Mouse (Mus musculus) splenic B cell, adult 2 months (primary cell): ENCODE measurements around the gene Il3.
"Not testable (repeated sequence)": the region's sequence is repeated elsewhere in the genome, so short reads cannot be mapped to it uniquely, and the experiment has no call there.

Experiments
- DNase-seq: peaks from one replicate; pipeline ENCODE4 v3.0.0-alpha.2; 2011; ENCODE audit warnings: low read depth, low spot score
- H3K27me3 ChIP-seq: 2 replicates; pipeline ENCODE4 v1.6.1; 2012; ENCODE audit warnings: mild to moderate bottlenecking, low read length, moderate library complexity, mixed read lengths; ENCODE audit not compliant: control insufficient read depth, poor library complexity, insufficient read depth, severe bottlenecking
- H3K36me3 ChIP-seq: 2 replicates; pipeline ENCODE4 v1.6.1; 2012; ENCODE audit warnings: mild to moderate bottlenecking, low read length, moderate library complexity, mixed read lengths; ENCODE audit not compliant: control insufficient read depth, poor library complexity, insufficient read depth, severe bottlenecking

Il3 gene

DNA sequence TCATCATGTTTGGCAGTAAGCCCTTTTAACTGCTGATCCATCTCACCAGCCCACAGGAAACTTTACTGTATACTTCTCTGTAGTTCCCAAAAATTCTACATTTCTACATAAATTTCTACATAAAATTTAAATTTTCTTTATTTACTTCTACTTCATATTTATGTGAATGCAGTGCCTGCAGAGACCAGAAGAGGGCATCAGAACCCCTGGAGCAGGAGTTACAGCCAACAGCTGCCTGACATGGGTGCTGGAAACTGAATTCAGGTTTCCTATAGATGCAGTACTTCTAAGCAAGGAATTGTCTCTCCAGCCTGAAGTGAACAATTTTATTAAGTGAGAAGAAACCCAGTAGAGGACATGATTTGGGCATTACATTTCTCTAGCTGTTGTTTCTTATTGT lies 31.7 kb upstream of the Il3 start:
- no peaks in the 10 kb centered on the region for H3K36me3 ChIP-seq
- no peaks in the 10 kb centered on the region for H3K27me3 ChIP-seq
- peak; percentile 17 for DNase-seq

DNA sequence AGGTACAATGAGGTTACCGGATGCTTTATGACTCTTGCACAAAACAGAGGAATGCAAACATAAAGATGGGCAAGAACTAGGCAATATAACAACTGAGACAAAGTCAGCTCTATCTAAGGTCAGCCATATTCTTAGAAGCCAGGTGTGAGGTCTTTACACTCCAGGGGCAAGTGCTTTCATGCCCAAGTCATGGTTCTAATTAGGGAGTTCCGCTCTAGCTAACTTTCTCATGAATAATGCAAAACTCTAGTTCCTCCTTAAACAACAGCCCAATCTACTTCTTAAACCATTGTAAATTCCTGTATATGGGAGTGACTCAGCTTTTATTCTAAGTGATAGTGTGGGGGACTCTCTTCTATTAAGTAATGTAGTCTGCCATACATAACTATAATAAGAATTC lies 30.4 kb upstream of the Il3 start:
- not testable (repeated sequence) for H3K36me3 ChIP-seq, DNase-seq, H3K27me3 ChIP-seq

DNA sequence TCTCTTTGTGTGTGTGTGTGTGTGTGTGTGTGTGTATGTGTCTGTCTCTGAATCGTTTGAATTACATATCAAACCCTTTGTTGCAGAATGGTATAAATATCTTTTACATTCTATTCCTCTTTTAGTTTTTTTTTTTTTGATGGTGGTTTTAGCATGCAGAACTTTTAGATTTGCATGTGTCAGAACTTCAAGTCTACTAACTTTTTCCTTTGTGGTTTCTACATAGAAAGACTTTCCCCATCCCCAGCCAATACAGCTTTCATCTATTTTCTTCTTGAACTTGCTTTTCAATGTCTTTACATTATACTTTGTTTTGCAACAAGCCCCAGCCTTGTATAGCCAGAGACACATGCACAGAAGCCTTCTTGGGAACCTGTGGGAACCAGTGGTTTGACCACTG lies 29.7 kb upstream of the Il3 start:
- DNase-seq: no peak
- H3K36me3 ChIP-seq: no peaks in the 10 kb centered on the region
- H3K27me3 ChIP-seq: no peaks in the 10 kb centered on the region

DNA sequence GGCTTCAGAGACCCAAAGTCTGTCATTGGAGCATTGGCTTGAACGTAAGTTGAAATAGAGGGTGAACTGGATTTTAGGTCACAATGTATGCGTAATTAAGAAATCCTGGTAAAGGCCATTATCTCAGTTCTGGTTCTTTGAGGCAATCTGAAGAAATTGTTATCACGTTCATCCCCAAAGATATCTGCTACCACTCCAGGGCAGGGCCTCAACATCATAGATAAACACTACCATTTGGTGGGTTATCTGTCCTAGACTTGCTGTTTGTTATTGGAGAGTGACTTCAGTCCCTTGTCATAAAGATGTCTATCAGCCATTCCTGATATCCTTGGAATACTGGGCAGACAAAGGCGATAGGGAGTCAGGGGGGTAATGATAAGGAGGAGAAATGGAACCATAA lies 28.9 kb upstream of the Il3 start:
- H3K36me3 ChIP-seq: no peaks in the 10 kb centered on the region
- H3K27me3 ChIP-seq: no peaks in the 10 kb centered on the region
- no peak for DNase-seq

DNA sequence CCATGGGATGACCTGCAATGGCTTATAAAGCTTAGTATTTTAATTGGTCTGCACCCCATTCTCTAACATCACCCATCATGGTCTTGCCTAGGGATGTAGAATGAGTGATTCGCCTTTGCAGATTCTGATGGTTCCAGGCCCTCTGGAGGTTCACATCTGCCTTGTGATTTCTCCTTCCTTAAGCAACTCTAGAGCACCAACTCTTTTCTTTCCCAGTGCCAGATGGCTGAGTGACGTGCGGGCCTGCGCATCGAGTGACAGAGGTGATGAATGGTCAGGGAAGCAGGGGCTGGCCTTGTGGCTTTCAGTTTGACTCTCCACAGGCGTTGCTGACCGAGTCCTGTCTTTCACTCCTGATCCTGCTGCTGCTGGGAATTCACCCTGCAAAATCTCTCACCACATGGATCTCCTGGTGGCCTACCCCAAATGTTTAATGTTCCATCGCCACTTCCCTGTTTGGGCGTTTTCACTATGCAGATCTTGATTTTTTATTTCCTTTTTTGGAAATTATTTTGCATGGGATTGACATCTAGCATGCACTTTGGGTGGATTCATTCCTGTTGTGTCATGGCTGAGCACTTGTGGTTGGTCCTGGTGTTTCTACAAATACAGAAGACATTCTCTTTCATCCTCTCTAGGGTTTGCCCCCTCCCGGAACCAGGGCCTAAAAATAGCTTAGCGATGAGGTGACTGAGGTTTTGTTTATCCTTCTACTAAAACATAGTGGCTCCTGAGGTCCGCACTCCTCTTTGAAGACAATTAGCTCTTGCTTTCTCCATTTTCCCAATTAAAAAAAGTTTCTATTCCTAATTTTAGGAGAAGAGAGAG lies 27.1 kb upstream of the Il3 start:
- H3K27me3 ChIP-seq: no peaks in the 10 kb centered on the region
- no peaks in the 10 kb centered on the region for H3K36me3 ChIP-seq
- no peak for DNase-seq

DNA sequence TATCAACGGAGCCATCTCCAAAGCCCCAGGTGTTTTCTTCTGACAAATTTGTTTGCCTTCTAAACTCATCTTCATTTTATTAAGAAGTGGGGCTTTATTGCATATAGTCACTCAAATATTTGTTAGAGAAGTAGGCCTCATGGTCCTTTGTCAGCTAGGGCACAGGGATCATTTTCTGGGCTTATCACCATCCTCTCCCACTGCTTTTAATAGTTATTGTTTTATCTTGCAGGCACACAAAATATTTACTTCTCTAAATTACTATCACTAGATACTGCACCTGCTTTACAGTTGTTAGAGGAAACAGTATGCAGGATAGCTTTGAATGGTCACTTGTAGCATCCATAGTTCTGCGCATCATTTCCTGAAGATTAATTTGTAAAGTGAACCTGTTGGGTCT lies 25.1 kb upstream of the Il3 start:
- H3K36me3 ChIP-seq: no peaks in the 10 kb centered on the region
- no peak for DNase-seq
- no peaks in the 10 kb centered on the region for H3K27me3 ChIP-seq

DNA sequence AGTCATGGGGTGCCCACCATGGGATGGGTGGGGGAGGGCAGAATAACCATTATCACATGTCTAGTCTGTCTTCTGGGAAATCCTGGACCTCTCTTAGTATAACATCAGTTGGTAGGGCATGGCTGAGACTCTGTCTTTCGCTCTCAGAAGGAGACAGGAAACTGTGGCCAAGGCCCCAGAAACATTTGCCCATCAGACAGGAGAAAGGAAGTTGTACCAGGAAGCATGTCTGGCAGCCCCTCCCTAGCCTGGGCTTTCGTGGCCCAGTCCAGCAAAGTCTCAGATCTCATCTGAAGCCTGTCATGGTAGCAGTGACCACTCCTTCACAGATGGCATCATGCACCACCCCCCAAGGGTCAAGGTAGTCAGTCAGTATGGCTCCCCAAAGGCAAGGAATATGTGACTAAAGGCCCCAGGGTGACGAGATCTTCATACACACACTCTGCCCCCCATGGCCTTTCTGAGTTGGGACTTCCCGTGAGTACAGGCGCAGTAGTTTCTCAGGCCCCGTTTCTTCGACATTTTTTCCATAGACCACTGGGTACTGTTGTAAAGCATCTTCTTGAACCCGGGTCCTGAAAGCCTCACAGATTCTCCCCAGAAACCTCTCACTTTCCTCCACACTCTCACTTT lies 20.9 kb upstream of the Il3 start:
- no peak for DNase-seq
- no peaks in the 10 kb centered on the region; the same call in 1 of the 2 replicates for H3K27me3 ChIP-seq
- no peaks in the 10 kb centered on the region for H3K36me3 ChIP-seq

DNA sequence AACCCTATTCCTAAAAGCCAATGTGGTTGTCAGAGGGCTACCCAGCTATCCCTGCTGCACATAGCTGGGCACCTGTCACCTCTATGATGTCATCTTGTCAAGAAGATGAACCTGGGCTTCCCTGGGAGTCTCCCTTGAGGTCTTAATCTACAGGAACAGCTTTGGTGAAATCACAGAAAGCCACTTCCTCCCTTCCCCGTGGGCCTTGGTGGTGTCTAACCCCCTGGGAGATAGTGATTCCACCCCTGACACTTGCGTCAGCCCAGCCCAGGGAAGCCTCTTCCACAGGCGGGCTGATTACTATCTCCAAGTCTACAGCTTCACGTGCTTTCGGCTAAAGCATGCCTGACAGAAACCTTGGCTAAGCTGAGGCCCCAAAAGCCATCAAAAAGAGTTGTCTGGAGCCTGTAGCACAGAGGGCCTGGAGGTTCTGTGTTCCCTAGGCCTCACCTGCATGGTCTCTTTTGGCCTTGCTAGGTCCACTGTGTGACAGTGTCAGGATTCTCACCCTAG lies 4.4 kb upstream of the Il3 start:
- Histone ChIP-seq H3K36me3 (no peaks in the 10 kb centered on the region), H3K27me3 (no peaks in the 10 kb centered on the region)
- DNase-seq: no peak

DNA sequence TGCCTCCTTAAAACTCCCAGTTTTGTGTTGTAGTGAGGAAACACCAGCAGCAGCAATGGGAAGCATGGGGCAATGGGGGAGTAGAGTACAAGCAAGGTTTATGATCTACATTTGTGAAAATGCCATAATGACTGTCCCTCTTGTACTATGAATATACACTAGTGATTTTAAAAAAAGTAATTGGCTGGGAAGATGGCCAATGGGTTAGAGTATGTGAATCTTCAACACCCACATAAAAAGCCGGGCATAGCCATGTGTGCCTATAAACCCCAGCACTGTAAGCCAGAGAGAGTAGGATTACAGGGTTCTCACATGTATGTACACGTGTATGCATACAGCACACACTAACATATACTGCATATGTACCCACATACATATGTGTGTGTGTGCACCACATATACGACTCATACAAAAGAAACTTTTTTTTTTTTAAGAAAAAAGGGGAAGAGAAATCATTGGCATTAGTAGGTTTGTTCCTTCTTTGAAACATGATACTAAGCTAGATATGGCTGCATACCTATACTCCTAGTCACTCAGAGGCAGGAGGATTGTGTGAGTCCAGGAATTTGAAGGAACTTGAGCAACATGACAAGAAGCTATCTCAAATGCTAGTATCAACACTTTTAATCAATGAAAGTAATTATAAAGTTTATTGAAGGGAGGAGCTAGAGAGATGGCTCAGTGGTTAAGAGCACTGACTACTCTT lies 2.3 kb upstream of the Il3 start:
- H3K36me3 ChIP-seq: no peaks in the 10 kb centered on the region
- no peaks in the 10 kb centered on the region for H3K27me3 ChIP-seq
- no peak for DNase-seq

DNA sequence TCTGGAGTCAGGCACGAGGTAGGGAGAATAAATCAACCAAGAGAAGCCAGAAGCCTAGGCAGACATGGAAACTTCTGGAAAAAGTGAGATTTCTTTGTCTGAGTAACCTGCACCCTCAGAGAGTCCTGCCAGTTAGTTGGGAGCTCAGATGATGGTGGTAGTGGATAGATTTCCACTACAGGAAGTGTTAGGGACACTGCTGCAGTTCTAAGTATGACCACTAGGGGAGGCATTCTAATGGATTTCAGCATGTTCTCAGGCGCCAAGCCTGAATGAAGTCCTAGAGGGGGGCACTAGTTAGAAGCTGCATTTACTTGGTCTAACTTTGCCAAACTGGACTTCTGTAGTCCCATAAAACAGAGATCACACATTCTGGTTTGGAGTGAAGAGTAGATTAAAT lies 2.5 kb downstream of the Il3 start:
- Histone ChIP-seq H3K36me3 (no peaks in the 10 kb centered on the region), H3K27me3 (no peaks in the 10 kb centered on the region)
- peak; percentile 79 for DNase-seq

DNA sequence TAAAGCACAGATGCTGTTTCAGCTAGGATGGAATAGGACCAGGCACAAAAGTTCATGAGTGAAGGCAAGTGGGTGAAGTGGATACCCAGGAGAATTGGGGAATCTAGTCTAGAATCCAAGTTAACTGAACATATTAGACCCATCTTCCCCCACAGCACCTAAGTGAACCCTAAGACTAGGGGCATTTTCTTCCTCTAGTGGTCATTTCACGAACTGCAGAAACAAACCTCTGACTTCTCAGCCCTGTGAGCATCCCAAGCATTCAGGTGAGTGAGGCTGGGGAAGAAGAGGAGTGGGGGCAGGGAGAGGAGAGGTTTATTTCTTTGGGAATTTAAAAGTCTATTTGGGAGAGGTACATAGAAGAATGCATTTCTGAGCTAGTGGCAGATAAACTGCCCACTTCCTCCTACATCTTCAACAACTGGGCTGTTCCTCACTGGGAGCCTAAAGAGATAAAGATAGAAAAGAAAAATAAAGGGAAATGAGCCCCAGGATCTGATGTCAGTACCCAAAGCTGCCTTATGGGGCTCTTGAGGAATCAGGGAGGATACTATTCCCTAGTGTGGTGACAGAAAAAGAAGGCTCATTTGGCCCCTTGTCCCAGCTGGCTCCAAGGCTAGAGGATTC lies 3.6 kb downstream of the Il3 start:
- no peaks in the 10 kb centered on the region for H3K36me3 ChIP-seq
- H3K27me3 ChIP-seq: no peaks in the 10 kb centered on the region
- peak; percentile 31 for DNase-seq

DNA sequence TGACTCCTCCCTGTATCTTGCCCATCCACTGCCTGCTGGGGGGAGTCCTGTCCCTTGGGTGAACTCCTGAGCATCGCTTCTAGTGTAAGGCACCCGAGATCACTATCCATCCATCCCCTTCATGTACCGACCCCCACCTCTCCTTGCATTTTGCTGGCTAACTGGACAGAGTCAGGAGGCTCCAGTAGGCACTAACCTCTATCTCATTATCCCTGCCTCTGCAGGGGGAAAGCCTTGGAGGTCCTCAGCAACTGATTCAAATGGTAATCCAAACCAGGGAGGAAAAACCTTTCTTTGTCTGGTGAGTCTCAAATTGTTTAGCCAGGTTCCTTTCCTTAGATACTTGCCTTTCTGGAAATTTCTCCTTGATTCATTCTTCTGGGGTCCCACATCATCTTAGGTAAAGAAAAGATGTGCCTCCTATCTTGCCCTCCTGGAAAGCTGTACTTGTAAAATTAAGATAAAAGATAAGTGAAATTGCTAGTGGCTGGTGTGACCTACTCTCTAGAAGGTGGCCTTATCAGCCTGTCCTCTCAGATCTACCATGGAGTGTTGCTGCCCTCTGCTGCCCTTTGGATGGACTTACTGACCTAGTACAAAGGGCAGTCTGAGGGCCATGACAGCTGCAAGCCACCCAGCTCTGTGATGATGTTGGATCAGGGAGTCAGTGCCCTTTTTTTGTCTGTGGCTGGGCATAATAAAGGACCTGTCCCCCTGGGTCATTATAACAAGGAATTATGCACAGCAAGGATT lies 10.3 kb downstream of the Il3 start:
- no peaks in the 10 kb centered on the region for H3K36me3 ChIP-seq
- DNase-seq: peak; percentile 87
- H3K27me3 ChIP-seq: no peaks in the 10 kb centered on the region

DNA sequence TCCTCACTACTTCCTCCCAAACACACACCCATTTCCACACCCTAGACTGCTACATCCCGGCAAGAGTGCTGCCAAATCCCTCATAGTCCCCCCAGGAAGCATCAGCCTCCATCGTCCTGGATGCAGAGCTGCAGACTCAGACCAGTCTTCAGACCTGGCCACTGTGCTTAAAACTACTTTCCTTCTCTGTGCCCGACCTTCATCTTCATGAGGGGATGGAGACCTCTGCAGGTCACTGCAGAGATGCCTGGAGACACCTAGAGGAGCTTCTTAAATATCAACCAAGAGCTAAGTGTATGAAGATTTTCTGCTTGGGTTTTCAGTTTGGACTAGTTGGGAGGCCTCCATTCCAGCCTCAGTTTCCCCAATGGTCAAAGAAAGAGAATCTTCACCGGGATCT lies 13.0 kb downstream of the Il3 start:
- H3K27me3 ChIP-seq: no peaks in the 10 kb centered on the region
- DNase-seq: peak; percentile 49
- H3K36me3 ChIP-seq: no peaks in the 10 kb centered on the region

DNA sequence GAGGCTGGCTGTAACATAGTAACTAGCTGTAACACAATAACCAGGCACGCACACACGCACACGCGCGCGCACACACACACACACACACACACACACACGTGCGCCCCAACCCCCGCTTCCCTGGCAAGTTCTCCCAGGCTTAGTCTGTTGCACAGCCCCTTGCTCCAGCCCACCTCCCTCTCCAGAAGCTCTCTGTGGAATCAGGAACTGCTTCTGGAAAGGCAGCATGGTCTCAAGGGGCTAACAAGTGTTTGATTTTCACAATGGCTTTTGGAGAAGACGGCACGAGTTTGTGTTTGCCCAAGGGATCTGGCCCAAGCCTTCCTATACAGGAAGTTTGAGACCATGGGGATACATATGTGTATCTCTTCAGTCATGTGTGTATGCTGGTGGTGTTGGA lies 16.5 kb downstream of the Il3 start:
- H3K27me3 ChIP-seq: no peaks in the 10 kb centered on the region
- no peaks in the 10 kb centered on the region for H3K36me3 ChIP-seq
- no peak for DNase-seq
